Mouse (Mus musculus) MEL (cell line): ENCODE data around the gene Gm10644. TPM values are rescaled to one million over a fixed set of nuclear protein-coding genes. Genes with fewer than 3 reads are reported as not detected.

ENCODE experiments used
- DNase-seq: peaks from one replicate; pipeline ENCODE4 v3.0.0; 2011; ENCODE audit warnings: low read depth, low spot score
- H3K27ac ChIP-seq: 2 replicates; pipeline ENCODE4 v1.5.1; 2012; ENCODE audit warnings: low read depth, mild to moderate bottlenecking, control low read depth, low read length, moderate library complexity; ENCODE audit not compliant: control insufficient read depth
- H3K27me3 ChIP-seq, 2 experiments: fragments of 150-350 bp in 1 of 2; sonication (generic) in 1 of 2; 2 replicates each; pipeline ENCODE4 v1.6.1; 2012; ENCODE audit warnings: low read length in 2 of 2, mild to moderate bottlenecking in 2 of 2, improper control_type of control experiment in 1 of 2, moderate library complexity in 1 of 2; ENCODE audit not compliant: insufficient read depth in 2 of 2, control insufficient read depth in 1 of 2
- H3K36me3 ChIP-seq, 2 experiments: 2 replicates each; pipeline ENCODE4 v1.6.1; 2012 to 2014; ENCODE audit warnings: low read length in 2 of 2, improper control_type of control experiment in 1 of 2, inconsistent platforms in 1 of 2, mild to moderate bottlenecking in 1 of 2; ENCODE audit not compliant: insufficient read depth in 2 of 2, control insufficient read depth in 1 of 2
- H3K4me1 ChIP-seq, 2 experiments: fragments of 150-350 bp in 1 of 2; sonication (generic) in 1 of 2; 2 replicates each; pipeline ENCODE4 v1.6.1; 2012; ENCODE audit warnings: low read length in 2 of 2, improper control_type of control experiment in 1 of 2, mild to moderate bottlenecking in 1 of 2; ENCODE audit not compliant: insufficient read depth in 2 of 2, control insufficient read depth in 1 of 2
- H3K4me3 ChIP-seq, 2 experiments: fragments of 150-350 bp in 1 of 2; sonication (generic) in 1 of 2; 2 replicates each; pipeline ENCODE4 v1.5.1; 2012; ENCODE audit warnings: low read depth in 2 of 2, low read length in 2 of 2, mild to moderate bottlenecking in 2 of 2, moderate library complexity in 2 of 2, control low read depth in 1 of 2, improper control_type of control experiment in 1 of 2; ENCODE audit not compliant: control insufficient read depth in 1 of 2, insufficient read depth in 1 of 2
- H3K79me2 ChIP-seq: 2 replicates; pipeline ENCODE4 v1.6.1; 2012; ENCODE audit warnings: mild to moderate bottlenecking, low read length, moderate library complexity; ENCODE audit not compliant: control insufficient read depth, poor library complexity, insufficient read depth
- H3K9ac ChIP-seq: 2 replicates; pipeline ENCODE4 v1.6.1; 2012; ENCODE audit warnings: low read depth, mild to moderate bottlenecking, control low read depth, low read length, moderate library complexity; ENCODE audit not compliant: control insufficient read depth, poor library complexity, severe bottlenecking
- H3K9me3 ChIP-seq: fragments of 150-350 bp; sonication (generic); replicated peaks from 2 replicates; pipeline ENCODE4 v1.6.1; 2012; ENCODE audit warnings: mild to moderate bottlenecking, low read length, improper control_type of control experiment, moderate library complexity; ENCODE audit not compliant: insufficient read depth
- BHLHE40 ChIP-seq: IDR thresholded peaks from 2 replicates; pipeline ENCODE4 v1.6.1; 2012; ENCODE audit warnings: low read depth, mild to moderate bottlenecking, inconsistent platforms, low read length, improper control_type of control experiment, borderline replicate concordance
- CHD2 ChIP-seq: IDR thresholded peaks from 2 replicates; pipeline ENCODE4 v1.6.1; 2011; ENCODE audit warnings: low read length, improper control_type of control experiment
- ELF1 ChIP-seq: IDR thresholded peaks from 2 replicates; pipeline ENCODE4 v1.6.1; 2014; ENCODE audit warnings: low read depth, mild to moderate bottlenecking, inconsistent platforms, low read length, improper control_type of control experiment, moderate library complexity
- EP300 ChIP-seq, 2 experiments: IDR thresholded peaks; 2 replicates each; pipeline ENCODE4 v1.6.1; 2011; ENCODE audit warnings: improper control_type of control experiment in 2 of 2, low read length in 2 of 2, low read depth in 1 of 2, mild to moderate bottlenecking in 1 of 2
- GABPA ChIP-seq: IDR thresholded peaks from 2 replicates; pipeline ENCODE4 v1.6.1; 2012; ENCODE audit warnings: low read depth, mild to moderate bottlenecking, inconsistent platforms, low read length, improper control_type of control experiment, moderate library complexity
- GATA1 ChIP-seq: IDR thresholded peaks from 2 replicates; pipeline ENCODE4 v1.6.1; 2011; ENCODE audit warnings: low read depth, low read length, improper control_type of control experiment
- HCFC1 ChIP-seq: IDR thresholded peaks from 2 replicates; pipeline ENCODE4 v1.6.1; 2012; ENCODE audit warnings: low read depth, mild to moderate bottlenecking, inconsistent platforms, low read length, improper control_type of control experiment, moderate library complexity
- MAFK ChIP-seq: IDR thresholded peaks from 2 replicates; pipeline ENCODE4 v1.6.1; 2011; ENCODE audit warnings: low read depth, mild to moderate bottlenecking, low read length, improper control_type of control experiment, borderline replicate concordance
- MAZ ChIP-seq: IDR thresholded peaks from 2 replicates; pipeline ENCODE4 v1.6.1; 2012; ENCODE audit warnings: low read depth, mild to moderate bottlenecking, inconsistent platforms, low read length, improper control_type of control experiment
- MYB ChIP-seq: IDR thresholded peaks from 2 replicates; pipeline ENCODE4 v1.6.1; 2011; ENCODE audit warnings: mild to moderate bottlenecking, low read depth, low read length, improper control_type of control experiment
- MYC ChIP-seq: IDR thresholded peaks from 2 replicates; pipeline ENCODE4 v1.6.1; 2011; ENCODE audit warnings: low read depth, mild to moderate bottlenecking, low read length, improper control_type of control experiment, moderate library complexity
- NRF1 ChIP-seq: IDR thresholded peaks from 2 replicates; pipeline ENCODE4 v1.6.1; 2014; ENCODE audit warnings: low read depth, mild to moderate bottlenecking, inconsistent platforms, low read length, improper control_type of control experiment, moderate library complexity; ENCODE audit not compliant: poor library complexity, insufficient read depth, severe bottlenecking
- POLR2A ChIP-seq, 2 experiments: IDR thresholded peaks; 2 replicates each; pipeline ENCODE4 v1.6.1; 2011 to 2012; ENCODE audit warnings: low read length in 2 of 2, mild to moderate bottlenecking in 2 of 2, control low read depth in 1 of 2, improper control_type of control experiment in 1 of 2, low read depth in 1 of 2, moderate library complexity in 1 of 2; ENCODE audit not compliant: control insufficient read depth in 1 of 2, insufficient read depth in 1 of 2, poor library complexity in 1 of 2
- POLR2AphosphoS2 ChIP-seq: IDR thresholded peaks from 2 replicates; pipeline ENCODE4 v1.6.1; 2011; ENCODE audit warnings: low read length, improper control_type of control experiment
- RCOR1 ChIP-seq: IDR thresholded peaks from 2 replicates; pipeline ENCODE4 v1.6.1; 2012; ENCODE audit warnings: low read depth, mild to moderate bottlenecking, inconsistent platforms, low read length, improper control_type of control experiment
- SIN3A ChIP-seq: IDR thresholded peaks from 2 replicates; pipeline ENCODE4 v1.6.1; 2012; ENCODE audit warnings: low read length, improper control_type of control experiment, inconsistent platforms
- TAL1 ChIP-seq: IDR thresholded peaks from 2 replicates; pipeline ENCODE4 v1.6.1; 2012; ENCODE audit warnings: mild to moderate bottlenecking, inconsistent platforms, low read length, moderate library complexity, mixed read lengths
- TBP ChIP-seq: IDR thresholded peaks from 2 replicates; pipeline ENCODE4 v1.8.0; 2011; ENCODE audit warnings: low read depth, low read length, improper control_type of control experiment
- TCF12 ChIP-seq: IDR thresholded peaks from 2 replicates; pipeline ENCODE4 v1.6.1; 2014; ENCODE audit warnings: low read depth, mild to moderate bottlenecking, inconsistent platforms, low read length, improper control_type of control experiment, moderate library complexity
- UBTF ChIP-seq: IDR thresholded peaks from 2 replicates; pipeline ENCODE4 v1.6.1; 2012; ENCODE audit warnings: low read depth, mild to moderate bottlenecking, inconsistent platforms, low read length, improper control_type of control experiment, moderate library complexity, borderline replicate concordance; ENCODE audit not compliant: insufficient read depth
- USF1 ChIP-seq: IDR thresholded peaks from 2 replicates; pipeline ENCODE4 v1.6.1; 2014; ENCODE audit warnings: low read depth, mild to moderate bottlenecking, inconsistent platforms, low read length, improper control_type of control experiment, moderate library complexity
- ZMIZ1 ChIP-seq: IDR thresholded peaks from 2 replicates; pipeline ENCODE4 v1.6.1; 2012; ENCODE audit warnings: low read depth, mild to moderate bottlenecking, inconsistent platforms, low read length, improper control_type of control experiment, moderate library complexity
- ZNF384 ChIP-seq: IDR thresholded peaks from 2 replicates; pipeline ENCODE4 v1.6.1; 2012; ENCODE audit warnings: low read depth, mild to moderate bottlenecking, inconsistent platforms, low read length, improper control_type of control experiment
- polyA plus RNA-seq, 2 experiments: library from polyadenylated mRNA; stranded (reverse) in 1 of 2; unstranded in 1 of 2; fragments of >175 nt in 1 of 2; fragments of >200 nt in 1 of 2; gene quantifications; 2 replicates each; pipeline versions ENCODE4 v1.2.1 to v1.2.4; 2012; ENCODE audit warnings: low replicate concordance in 2 of 2, low read depth in 1 of 2; ENCODE audit not compliant: insufficient read length in 2 of 2, insufficient read depth in 1 of 2, missing spikeins in 1 of 2
- total RNA-seq: library from RNA; depleted of rRNA; stranded (reverse); fragments of 300-350 nt; gene quantifications from 2 replicates; pipeline ENCODE4 v1.2.3, GENCODE M21; 2012

Gene Gm10644
- total and polyA plus RNA-seq, 3 experiments, result 0.35 to 0.49 TPM; not detected in 1

DNA sequence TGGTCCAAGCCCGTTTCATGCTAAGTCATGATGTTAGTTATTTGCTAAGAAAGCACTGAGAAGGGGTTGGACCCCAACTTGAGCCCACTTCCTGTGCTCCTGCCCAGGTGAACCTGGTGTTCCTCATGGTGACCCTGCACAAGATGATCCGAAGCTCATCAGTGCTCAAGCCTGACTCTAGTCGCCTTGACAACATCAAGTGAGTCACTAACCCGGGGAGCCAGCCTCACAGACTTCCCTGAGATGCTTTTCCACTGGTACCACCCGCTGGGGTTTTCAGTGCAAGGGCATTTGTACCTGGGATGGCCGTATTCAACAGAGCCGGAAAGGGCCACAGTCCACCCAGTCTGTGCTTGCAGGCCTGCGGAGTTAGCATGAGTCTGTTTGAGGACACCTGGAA lies 19.6 kb downstream of the Gm10644 start:
- H3K79me2 ChIP-seq, result no peaks in the 10 kb centered on the region
- H3K27me3 ChIP-seq, result no peaks in the 10 kb centered on the region
- no peaks in the 10 kb centered on the region for H3K9me3 ChIP-seq
- H3K36me3 ChIP-seq, result no peaks in the 10 kb centered on the region; a peak in 2 of 4 replicates
- no peaks in the 10 kb centered on the region for H3K4me1 ChIP-seq
- H3K9ac ChIP-seq, result no peak overlapping the region
- TF ChIP-seq POLR2AphosphoS2 (no peak), USF1 (no peak), MYC (no peak), MYB (no peak), HCFC1 (no peak), NRF1 (no peak), GABPA (no peak), ZNF384 (no peak), SIN3A (no peak), GATA1 (no peak), MAZ (no peak), BHLHE40 (no peak), UBTF (no peak), MAFK (no peak), EP300 (IDR thresholded peaks at IDR 0.05; ENCODE audit: low read depth in 1 of 2, low read length in 2 of 2) (no peak)
- H3K27ac ChIP-seq, result no peak overlapping the region
- no peak overlapping the region for H3K4me3 ChIP-seq
- no peak for DNase-seq

GRCm38 (mm10) chr8:83934994-83935393 lies 20.0 kb downstream of the Gm10644 start:
- Histone ChIP-seq H3K36me3 (no peaks in the 10 kb centered on the region; a peak in 2 of 4 replicates), H3K9me3 (no peaks in the 10 kb centered on the region), H3K27me3 (no peaks in the 10 kb centered on the region), H3K9ac (no peak overlapping the region), H3K4me1 (no peaks in the 10 kb centered on the region), H3K79me2 (no peaks in the 10 kb centered on the region), H3K27ac (no peak overlapping the region), H3K4me3 (no peak overlapping the region)
- no peak for DNase-seq
- no peak for TF ChIP-seq MAFK
- TF ChIP-seq ZMIZ1, result no peak
- no peak for TF ChIP-seq POLR2A (IDR thresholded peaks at IDR 0.05; ENCODE audit: control insufficient read depth in 1 of 2, insufficient read depth in 1 of 2, low read depth in 1 of 2, low read length in 2 of 2, poor library complexity in 1 of 2)
- TF ChIP-seq USF1, result no peak
- TF ChIP-seq TAL1, result no peak
- TF ChIP-seq CHD2, result no peak
- TF ChIP-seq TBP, result no peak
- no peak for TF ChIP-seq RCOR1
- no peak for TF ChIP-seq TCF12
- TF ChIP-seq ELF1, result no peak
- no peak for TF ChIP-seq ZNF384
